Mouse (Mus musculus) c-Kit-positive CD71-positive TER-119-positive erythroid progenitor cells, embryonic 14.5 days (primary cell): Measurements from ENCODE around the gene Akap9.
"Not testable (repeated sequence)": the region's sequence is repeated elsewhere in the genome, so short reads cannot be mapped to it uniquely, and the experiment has no call there.

Source experiments
- DNase-seq: peaks from one replicate; pipeline ENCODE4 v3.0.0-alpha.2; 2013; ENCODE audit warnings: low spot score

The Akap9 gene

GRCm38 (mm10) chr5:4039351-4039750, 111.5 kb downstream of the Akap9 start:
- no peak for DNase-seq

- no peak for DNase-seq
Observed at GRCm38 (mm10) chr5:4040372-4040771, 112.5 kb downstream of the Akap9 start.

- no peak for DNase-seq
Observed at GRCm38 (mm10) chr5:4040922-4041321, 113.1 kb downstream of the Akap9 start.

- DNase-seq = no peak
Observed at GRCm38 (mm10) chr5:4060313-4060712, 132.5 kb downstream of the Akap9 start.

GRCm38 (mm10) chr5:4066476-4067115, 138.7 kb downstream of the Akap9 start:
- DNase-seq = no peak

GRCm38 (mm10) chr5:4067203-4067602, 139.3 kb downstream of the Akap9 start:
- no peak for DNase-seq

- no peak for DNase-seq
Observed at GRCm38 (mm10) chr5:4079086-4079485, 151.2 kb downstream of the Akap9 start.

GRCm38 (mm10) chr5:4080861-4081260, 153.0 kb downstream of the Akap9 start:
- no peak for DNase-seq

- DNase-seq = no peak
Observed at GRCm38 (mm10) chr5:4081513-4081912, 153.7 kb downstream of the Akap9 start.

- no peak for DNase-seq
Observed at GRCm38 (mm10) chr5:4084948-4085347, 157.1 kb downstream of the Akap9 start.

GRCm38 (mm10) chr5:4086309-4086708, 158.5 kb downstream of the Akap9 start:
- no peak for DNase-seq

GRCm38 (mm10) chr5:4088190-4088589, 160.3 kb downstream of the Akap9 start:
- DNase-seq = no peak

GRCm38 (mm10) chr5:4094471-4094870, 166.6 kb downstream of the Akap9 start:
- no peak for DNase-seq

GRCm38 (mm10) chr5:4101031-4101430, 173.2 kb downstream of the Akap9 start:
- DNase-seq = no peak

GRCm38 (mm10) chr5:4101770-4102169, 173.9 kb downstream of the Akap9 start:
- DNase-seq = peak; percentile 25

GRCm38 (mm10) chr5:4103626-4104340, 175.9 kb downstream of the Akap9 start:
- peak; percentile 13 for DNase-seq

- DNase-seq = peak; percentile 88
Observed at GRCm38 (mm10) chr5:4104341-4105040, 176.6 kb downstream of the Akap9 start, which contains the start of gene Cyp51. Gene Cyp51, minus strand, starts transcription at chr5:4104746.

GRCm38 (mm10) chr5:4105651-4106186, 177.9 kb downstream of the Akap9 start:
- no peak for DNase-seq

- not testable (repeated sequence) for DNase-seq
Observed at GRCm38 (mm10) chr5:4107056-4107455, 179.2 kb downstream of the Akap9 start.

GRCm38 (mm10) chr5:4112570-4113098, 184.8 kb downstream of the Akap9 start:
- no peak for DNase-seq
